Mouse (Mus musculus) CD4-positive, CD25-positive, alpha-beta regulatory T cell, adult 4 months (primary cell): ENCODE results near the gene Krt34. TPM values are rescaled to one million over a fixed set of nuclear protein-coding genes. Genes with fewer than 3 reads are reported as not detected.

Experiments
- ATAC-seq: one replicate; pipeline ENCODE4 v1.8.0; 2017
- polyA plus RNA-seq, 2 experiments: library from polyadenylated mRNA; unstranded; fragments of 100-300 nt; shearing (Covaris generic); gene quantifications; one replicate each; pipeline ENCODE4 v1.2.1; 2017

The Krt34 gene
- polyA plus RNA-seq, 2 experiments from 2014 or later: not detected

DNA sequence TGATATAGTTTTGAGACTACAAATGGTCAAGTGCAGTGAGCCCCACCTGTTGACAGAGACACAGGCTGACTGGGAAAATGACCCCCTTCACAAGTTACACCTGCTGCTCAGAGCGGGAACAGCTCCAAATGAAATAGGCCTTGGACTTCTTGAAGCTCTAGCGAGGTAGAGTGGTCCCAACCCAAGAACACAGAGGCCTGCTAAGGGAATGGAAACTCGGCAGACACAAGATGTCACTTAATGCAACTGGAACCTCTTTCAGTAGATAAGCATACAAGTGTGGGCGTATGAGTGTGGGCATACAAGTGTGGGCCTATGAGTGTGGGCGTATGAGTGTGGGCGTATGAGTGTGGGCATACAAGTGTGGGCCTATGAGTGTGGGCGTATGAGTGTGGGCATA is 42.3 kb downstream of the Krt34 start:
- no peak for ATAC-seq

GRCm38 (mm10) chr11:99994384-99994661 is 47.0 kb downstream of the Krt34 start:
- no peak for ATAC-seq

DNA sequence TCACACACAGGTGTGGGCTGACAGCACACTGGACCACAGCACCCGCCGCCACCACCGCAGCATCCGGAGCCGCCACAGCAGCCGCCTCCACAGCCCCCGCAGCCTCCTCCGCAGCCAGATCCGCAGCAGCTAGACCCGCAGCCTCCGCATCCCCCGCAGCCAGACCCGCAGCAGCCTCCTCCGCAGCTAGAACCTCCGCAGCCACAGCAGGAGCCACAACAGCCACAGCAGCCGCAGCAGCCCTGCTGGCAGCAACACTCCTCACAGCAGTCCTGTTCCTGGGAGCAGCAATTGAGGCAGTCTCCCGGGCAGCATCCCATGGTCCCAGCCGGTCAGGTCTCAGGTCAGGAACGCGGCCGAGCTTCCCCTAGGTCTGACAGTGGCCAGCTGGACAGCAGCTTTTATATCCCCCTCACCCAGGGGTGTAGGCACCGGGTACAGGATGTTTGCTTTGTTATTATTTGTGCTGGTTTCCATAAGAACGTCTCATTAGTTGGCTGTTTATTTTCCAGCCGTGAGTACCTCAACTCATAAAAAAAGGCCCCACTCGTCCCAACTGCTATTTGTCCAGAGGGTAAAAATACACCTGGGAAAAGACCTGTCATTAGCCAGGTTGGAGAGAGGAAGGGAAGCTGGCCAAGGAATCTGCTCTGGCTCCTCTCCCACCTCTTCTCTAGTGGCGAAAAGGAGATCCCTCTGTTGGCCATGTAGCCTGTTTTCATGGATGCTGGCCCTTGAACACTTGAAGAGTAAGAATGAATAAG is 47.6 kb downstream of the Krt34 start, which contains the start of gene Krtap17-1:
Gene Krtap17-1, minus strand, starts transcription at position 375 of the 764 bp plus-strand sequence.
- ATAC-seq: no peak

GRCm38 (mm10) chr11:99990571-99990970 is 50.8 kb downstream of the Krt34 start:
- ATAC-seq: no peak

DNA sequence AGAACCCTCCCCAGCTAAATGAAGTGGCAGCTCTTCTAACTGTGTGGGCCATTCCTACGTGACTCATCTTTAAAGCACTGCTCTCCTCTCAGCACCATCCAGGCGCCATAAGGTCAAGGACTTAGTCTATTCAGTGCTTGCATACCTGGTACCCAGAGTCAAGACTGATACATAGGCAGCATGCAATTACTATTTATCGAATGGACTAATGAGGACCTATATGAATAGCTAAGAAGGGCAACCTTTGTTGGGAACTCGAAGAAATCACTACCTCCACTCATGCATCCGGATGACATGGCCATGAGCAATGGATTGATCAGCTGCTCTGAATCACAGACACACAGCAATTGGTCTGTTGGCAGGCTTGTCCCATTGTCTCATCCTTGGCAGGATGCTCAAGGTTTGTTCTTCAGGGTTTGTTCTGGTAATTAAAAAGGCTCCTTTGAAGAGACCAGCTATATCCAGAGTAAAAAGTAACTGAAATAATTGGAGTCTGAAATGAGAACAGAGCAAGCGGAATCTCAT is 51.4 kb downstream of the Krt34 start:
- no peak for ATAC-seq

DNA sequence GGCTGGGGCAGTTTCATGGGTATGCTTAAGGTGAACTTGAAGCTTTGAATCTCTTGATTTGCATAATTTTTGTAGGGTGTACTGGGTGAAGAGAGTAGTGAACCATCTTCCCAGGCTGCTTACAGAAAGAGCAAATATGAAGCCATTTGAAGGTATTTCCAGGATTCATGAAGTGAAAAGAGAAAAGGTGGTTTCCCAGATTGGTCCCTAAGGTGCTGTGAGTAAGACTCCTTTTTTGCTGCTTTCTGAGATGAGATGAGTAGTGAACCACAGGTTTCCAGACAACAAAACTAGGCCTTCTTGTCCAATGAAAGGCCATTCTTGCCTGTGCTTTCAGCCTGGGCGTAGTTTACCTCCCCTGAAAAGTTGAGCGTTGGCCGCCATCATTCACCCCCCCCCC is 52.8 kb downstream of the Krt34 start:
- no peak for ATAC-seq

Other genes with a start within 250 kb of the Krt34 start
- gene Gm11596, start 248.1 kb downstream of the Krt34 start, polyA plus RNA-seq: not detected
- not detected for gene Gm11569, start 242.6 kb downstream of the Krt34 start, polyA plus RNA-seq
- gene Gm11554, start 237.1 kb downstream of the Krt34 start, polyA plus RNA-seq: not detected
- gene Krtap4-13, start 231.7 kb downstream of the Krt34 start, polyA plus RNA-seq: not detected
- not detected for gene Gm11564, start 225.9 kb downstream of the Krt34 start, polyA plus RNA-seq
- gene 2300003K06Rik, start 203.5 kb downstream of the Krt34 start, polyA plus RNA-seq: not detected
- not detected for gene Krtap4-16, start 189.9 kb downstream of the Krt34 start, polyA plus RNA-seq
- gene Gm11568, start 183.6 kb downstream of the Krt34 start, polyA plus RNA-seq: not detected
- not detected for gene Gm11559, start 177.1 kb downstream of the Krt34 start, polyA plus RNA-seq
- gene Krtap9-1, start 168.2 kb downstream of the Krt34 start, polyA plus RNA-seq: not detected
- not detected for gene Gm11567, start 162.4 kb downstream of the Krt34 start, polyA plus RNA-seq
- not detected for gene Krtap31-1, start 133.6 kb downstream of the Krt34 start, polyA plus RNA-seq
- not detected for gene Gm11565, start 126.8 kb downstream of the Krt34 start, polyA plus RNA-seq
- not detected for gene Krtap31-2, start 105.3 kb downstream of the Krt34 start, polyA plus RNA-seq
- not detected for gene Krtap9-5, start 93.1 kb downstream of the Krt34 start, polyA plus RNA-seq
- gene Krtap29-1, start 62.5 kb downstream of the Krt34 start, polyA plus RNA-seq: not detected
- not detected for gene Krtap16-1, start 55.0 kb downstream of the Krt34 start, polyA plus RNA-seq
- gene Krtap17-1, start 47.6 kb downstream of the Krt34 start, polyA plus RNA-seq: not detected
- gene Krt33a, start 25.3 kb downstream of the Krt34 start, polyA plus RNA-seq: not detected
- not detected for gene Krt33b, start 11.7 kb downstream of the Krt34 start, polyA plus RNA-seq
- not detected for gene Krt31, start 9.0 kb upstream of the Krt34 start, polyA plus RNA-seq
- not detected for gene Krt32, start 46.7 kb upstream of the Krt34 start, polyA plus RNA-seq
- not detected for gene Krt35, start 54.7 kb upstream of the Krt34 start, polyA plus RNA-seq
- not detected for gene Krt36, start 64.1 kb upstream of the Krt34 start, polyA plus RNA-seq
- not detected for gene Krt13, start 80.0 kb upstream of the Krt34 start, polyA plus RNA-seq
- not detected for gene Krt15, start 94.4 kb upstream of the Krt34 start, polyA plus RNA-seq
- not detected for gene Krt19, start 107.1 kb upstream of the Krt34 start, polyA plus RNA-seq
- gene Krt9, start 151.7 kb upstream of the Krt34 start, polyA plus RNA-seq: not detected
- not detected for gene Krt14, start 166.0 kb upstream of the Krt34 start, polyA plus RNA-seq
- not detected for gene Krt16, start 207.3 kb upstream of the Krt34 start, polyA plus RNA-seq
- 1 to 10 TPM; 1.7 to 6.4 TPM for gene Krt17, start 219.5 kb upstream of the Krt34 start, polyA plus RNA-seq
- not detected for gene Krt42, start 228.3 kb upstream of the Krt34 start, polyA plus RNA-seq